Mouse (Mus musculus): ENCODE measurements at regions not wholly inside any gene's neighbourhood (a gene's known extent, or its start where the extent isn't known, plus 50 kb on each side); places are given as distances from the start of the nearest gene placed in this dataset.

DNA sequence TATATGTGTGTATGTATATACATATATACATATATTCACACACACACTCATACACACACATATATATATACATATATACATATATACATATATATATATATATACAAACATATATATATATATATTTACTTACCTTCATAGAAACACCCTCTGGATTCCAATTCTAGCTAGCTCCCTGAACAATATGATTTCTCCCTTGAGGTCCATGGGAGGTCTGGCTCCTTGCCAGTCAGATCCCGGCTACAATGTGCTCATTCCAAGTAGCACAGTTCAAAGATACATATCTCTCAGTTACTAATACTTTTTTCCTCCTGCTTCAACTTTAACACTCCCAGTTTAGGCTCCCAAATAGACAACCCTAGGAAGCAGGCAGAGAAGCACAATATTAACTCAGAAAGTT, 624.8 kb upstream of the Gm19410 start:
- Histone ChIP-seq H3K4me3 (ENCODE audit: low read depth, low read length) (no peak overlapping the region), H3K9ac (ENCODE audit: low read length) (no peak overlapping the region), H3K36me3 (ENCODE audit: control insufficient read depth, insufficient read depth, low read length) (no peaks in the 10 kb centered on the region), H3K4me2 (no peak overlapping the region), H3K4me1 (ENCODE audit: control insufficient read depth, insufficient read depth, low read length) (no peaks in the 10 kb centered on the region), H3K9me3 (ENCODE audit: control insufficient read depth, low read length) (no peaks in the 10 kb centered on the region), H3K27ac (ENCODE audit: low read depth, low read length) (no peak overlapping the region), H3K27me3 (ENCODE audit: control insufficient read depth, insufficient read depth, low read length) (no peaks in the 10 kb centered on the region)
- DNase-seq (ENCODE audit: low spot score, missing footprints): no peak
- ATAC-seq (ENCODE audit: low FRiP score): no peak
- WGBS: 93% methylated on average over 1 of the region's 1 CpGs

DNA sequence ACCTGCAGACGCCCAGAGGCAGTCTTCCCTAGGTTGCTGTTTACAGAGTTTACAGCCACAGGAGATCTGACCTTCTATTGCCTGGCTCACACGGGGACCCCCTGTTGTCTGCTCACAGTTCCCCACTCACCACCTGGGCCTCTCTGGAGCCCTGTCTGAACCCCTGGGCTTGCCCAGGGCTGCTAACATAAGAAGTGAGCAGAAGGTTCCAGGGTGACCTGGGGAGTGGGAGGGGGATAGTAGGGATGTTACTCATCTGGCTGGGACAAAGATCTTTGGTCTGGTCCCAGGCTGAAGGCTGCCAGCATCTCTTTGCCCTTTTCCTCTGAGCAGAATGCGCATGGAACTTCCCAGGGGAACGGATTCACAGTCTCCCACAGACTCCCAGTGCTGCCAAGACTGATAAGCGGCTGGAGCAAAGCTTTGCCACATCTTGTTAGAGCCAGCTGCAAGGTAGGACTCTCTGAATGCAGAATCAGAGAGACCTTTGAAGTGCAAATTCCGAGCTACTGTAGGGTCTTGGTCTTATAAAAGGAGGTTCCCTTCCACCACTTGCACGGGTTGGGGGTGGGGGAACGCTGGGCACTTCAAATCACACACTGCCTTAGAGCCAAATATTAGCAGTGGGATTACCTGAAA, 622.5 kb upstream of the Gm19410 start:
- H3K9me3 ChIP-seq (ENCODE audit: control insufficient read depth, low read length): no peaks in the 10 kb centered on the region
- H3K9ac ChIP-seq (ENCODE audit: low read length): no peak overlapping the region
- WGBS: 33% methylated on average over 8 of the region's 8 CpGs
- no peak overlapping the region for H3K4me3 ChIP-seq (ENCODE audit: low read depth, low read length)
- no peaks in the 10 kb centered on the region for H3K36me3 ChIP-seq (ENCODE audit: control insufficient read depth, insufficient read depth, low read length)
- no peak for ATAC-seq (ENCODE audit: low FRiP score)
- H3K27me3 ChIP-seq (ENCODE audit: control insufficient read depth, insufficient read depth, low read length): no peaks in the 10 kb centered on the region
- no peaks in the 10 kb centered on the region for H3K4me1 ChIP-seq (ENCODE audit: control insufficient read depth, insufficient read depth, low read length)
- peak; percentile 59 for DNase-seq (ENCODE audit: low spot score, missing footprints)
- no peak overlapping the region for H3K4me2 ChIP-seq
- H3K27ac ChIP-seq (ENCODE audit: low read depth, low read length): no peak overlapping the region

DNA sequence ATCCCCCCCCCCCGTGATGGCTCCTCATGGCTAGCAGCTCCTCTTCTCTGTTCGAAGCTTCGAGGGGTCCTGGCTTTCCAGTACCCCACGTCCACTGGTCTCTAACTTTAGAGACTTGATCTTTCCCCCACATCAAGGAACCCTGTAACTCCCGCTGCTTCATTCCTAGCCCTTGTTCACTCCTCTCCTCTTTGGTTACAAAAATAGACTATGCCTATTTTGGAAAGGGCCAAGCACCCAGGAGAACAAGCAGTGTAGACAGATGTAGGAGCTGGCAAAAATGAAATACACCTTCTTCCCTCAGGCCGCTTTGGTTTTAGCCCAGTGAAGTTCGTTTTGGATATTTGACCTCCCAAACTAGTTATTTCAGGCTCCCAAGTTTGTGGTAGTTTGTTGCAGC, 621.9 kb upstream of the Gm19410 start:
- ATAC-seq (ENCODE audit: low FRiP score) (no peak), DNase-seq (ENCODE audit: low spot score, missing footprints) (peak; percentile 10)
- Histone ChIP-seq H3K4me1 (ENCODE audit: control insufficient read depth, insufficient read depth, low read length) (no peaks in the 10 kb centered on the region), H3K27ac (ENCODE audit: low read depth, low read length) (no peak overlapping the region), H3K9me3 (ENCODE audit: control insufficient read depth, low read length) (no peaks in the 10 kb centered on the region), H3K9ac (ENCODE audit: low read length) (no peak overlapping the region), H3K4me3 (ENCODE audit: low read depth, low read length) (no peak overlapping the region), H3K4me2 (no peak overlapping the region), H3K36me3 (ENCODE audit: control insufficient read depth, insufficient read depth, low read length) (no peaks in the 10 kb centered on the region), H3K27me3 (ENCODE audit: control insufficient read depth, insufficient read depth, low read length) (no peaks in the 10 kb centered on the region)
- 71% methylated on average over 7 of the region's 7 CpGs for WGBS

DNA sequence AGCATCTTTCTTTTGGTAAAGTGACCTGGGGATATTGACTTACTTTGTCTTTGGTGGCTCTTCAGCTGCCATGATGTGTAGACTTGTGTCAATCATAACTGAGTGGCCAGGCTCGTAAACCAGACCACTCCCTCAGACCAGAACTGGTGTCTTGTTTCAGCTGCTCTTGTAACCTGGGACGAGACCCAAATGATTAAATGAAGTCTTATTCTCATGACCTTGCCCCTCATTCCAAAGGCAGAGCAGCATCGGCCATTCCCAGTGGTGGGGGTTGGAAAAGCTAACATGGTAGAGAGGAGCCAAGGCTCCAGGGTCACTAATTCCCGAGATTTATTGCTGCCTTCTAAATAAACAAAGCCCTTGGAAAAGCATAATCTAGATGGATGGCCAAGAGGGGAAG, 621.2 kb upstream of the Gm19410 start:
- Histone ChIP-seq H3K9ac (ENCODE audit: low read length) (no peak overlapping the region), H3K27me3 (ENCODE audit: control insufficient read depth, insufficient read depth, low read length) (no peaks in the 10 kb centered on the region), H3K9me3 (ENCODE audit: control insufficient read depth, low read length) (no peaks in the 10 kb centered on the region), H3K36me3 (ENCODE audit: control insufficient read depth, insufficient read depth, low read length) (no peaks in the 10 kb centered on the region), H3K4me3 (ENCODE audit: low read depth, low read length) (no peak overlapping the region), H3K4me2 (no peak overlapping the region), H3K4me1 (ENCODE audit: control insufficient read depth, insufficient read depth, low read length) (no peaks in the 10 kb centered on the region), H3K27ac (ENCODE audit: low read depth, low read length) (no peak overlapping the region)
- 72% methylated on average over 4 of the region's 4 CpGs for WGBS
- peak; percentile 44 for DNase-seq (ENCODE audit: low spot score, missing footprints)
- ATAC-seq (ENCODE audit: low FRiP score): no peak

DNA sequence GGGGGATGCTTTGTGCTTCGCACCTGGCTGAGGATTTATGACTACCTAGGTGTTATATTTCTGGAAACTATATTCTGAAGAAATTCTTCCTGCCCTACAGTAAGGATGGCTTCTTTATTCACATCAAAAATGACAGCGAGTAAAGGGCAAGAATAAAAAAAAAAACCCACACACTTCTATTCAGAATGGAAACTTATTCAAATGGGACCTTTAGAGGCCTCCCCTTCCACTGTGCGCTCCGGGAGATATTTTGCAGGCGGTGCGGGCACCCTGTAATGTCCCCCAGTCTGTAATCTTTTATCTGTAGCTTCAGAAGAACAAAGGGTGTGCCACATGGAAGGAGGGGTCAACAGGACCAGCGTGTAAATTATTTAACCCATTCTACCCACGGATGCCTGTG, 618.1 kb upstream of the Gm19410 start:
- H3K27me3 ChIP-seq (ENCODE audit: control insufficient read depth, insufficient read depth, low read length): no peaks in the 10 kb centered on the region
- no peak overlapping the region for H3K27ac ChIP-seq (ENCODE audit: low read depth, low read length)
- 94% methylated on average over 8 of the region's 8 CpGs for WGBS
- H3K9me3 ChIP-seq (ENCODE audit: control insufficient read depth, low read length): no peaks in the 10 kb centered on the region
- no peaks in the 10 kb centered on the region for H3K36me3 ChIP-seq (ENCODE audit: control insufficient read depth, insufficient read depth, low read length)
- H3K4me1 ChIP-seq (ENCODE audit: control insufficient read depth, insufficient read depth, low read length): no peaks in the 10 kb centered on the region
- ATAC-seq (ENCODE audit: low FRiP score) (no peak), DNase-seq (ENCODE audit: low spot score, missing footprints) (no peak)
- no peak overlapping the region for H3K4me2 ChIP-seq
- no peak overlapping the region for H3K9ac ChIP-seq (ENCODE audit: low read length)
- H3K4me3 ChIP-seq (ENCODE audit: low read depth, low read length): no peak overlapping the region

DNA sequence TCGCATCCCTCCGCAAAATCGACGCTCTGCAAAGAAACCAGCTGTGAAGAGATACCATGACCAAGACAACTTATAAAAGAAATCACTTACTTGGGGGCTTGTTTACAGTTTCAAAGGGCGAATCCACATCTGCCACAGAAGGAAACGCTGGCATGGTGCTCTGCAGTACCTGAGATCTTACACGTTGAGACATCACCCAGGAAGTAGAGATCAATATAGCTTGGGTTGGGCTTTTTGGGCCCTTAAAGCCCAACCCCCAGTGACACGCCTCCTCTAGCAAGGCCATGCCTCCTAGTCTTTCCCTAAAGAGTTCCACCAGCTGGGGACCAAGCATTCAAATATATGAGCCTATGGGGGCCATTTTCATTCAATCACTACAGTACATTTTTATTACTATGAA, 617.6 kb upstream of the Gm19410 start:
- Histone ChIP-seq H3K4me3 (ENCODE audit: low read depth, low read length) (no peak overlapping the region), H3K4me1 (ENCODE audit: control insufficient read depth, insufficient read depth, low read length) (no peaks in the 10 kb centered on the region), H3K4me2 (no peak overlapping the region), H3K9ac (ENCODE audit: low read length) (no peak overlapping the region), H3K27ac (ENCODE audit: low read depth, low read length) (no peak overlapping the region), H3K9me3 (ENCODE audit: control insufficient read depth, low read length) (no peaks in the 10 kb centered on the region), H3K27me3 (ENCODE audit: control insufficient read depth, insufficient read depth, low read length) (no peaks in the 10 kb centered on the region), H3K36me3 (ENCODE audit: control insufficient read depth, insufficient read depth, low read length) (no peaks in the 10 kb centered on the region)
- 94% methylated on average over 8 of the region's 8 CpGs for WGBS
- peak; percentile 39 for DNase-seq (ENCODE audit: low spot score, missing footprints)
- ATAC-seq (ENCODE audit: low FRiP score): no peak

DNA sequence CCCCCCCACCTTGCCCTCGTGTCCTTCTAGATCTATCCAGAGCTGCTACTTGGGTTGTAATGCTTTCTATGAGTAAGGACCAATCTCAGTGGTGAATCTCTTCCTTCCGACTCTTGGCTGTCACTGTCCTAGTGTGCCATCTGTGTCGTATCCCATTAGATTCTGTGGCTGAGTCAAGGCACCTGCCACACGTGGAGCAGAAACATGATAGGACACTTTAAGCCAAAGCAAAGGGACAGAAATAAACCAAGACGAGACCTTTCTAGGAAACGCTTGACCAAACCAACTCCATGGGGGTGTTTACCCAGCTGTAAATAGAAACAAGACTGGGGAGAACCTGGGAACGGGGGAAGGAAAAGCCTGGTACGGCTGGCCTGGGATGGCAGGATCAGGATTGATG, 613.0 kb upstream of the Gm19410 start:
- H3K4me2 ChIP-seq: no peak overlapping the region
- H3K9ac ChIP-seq (ENCODE audit: low read length): no peak overlapping the region
- DNase-seq (ENCODE audit: low spot score, missing footprints) (peak; percentile 31), ATAC-seq (ENCODE audit: low FRiP score) (no peak)
- no peak overlapping the region for H3K4me3 ChIP-seq (ENCODE audit: low read depth, low read length)
- H3K36me3 ChIP-seq (ENCODE audit: control insufficient read depth, insufficient read depth, low read length): no peaks in the 10 kb centered on the region
- H3K9me3 ChIP-seq (ENCODE audit: control insufficient read depth, low read length): no peaks in the 10 kb centered on the region
- H3K27ac ChIP-seq (ENCODE audit: low read depth, low read length): no peak overlapping the region
- WGBS: 83% methylated on average over 8 of the region's 8 CpGs
- no peaks in the 10 kb centered on the region for H3K27me3 ChIP-seq (ENCODE audit: control insufficient read depth, insufficient read depth, low read length)
- peaks cover 7% of the 10 kb centered on the region; the same call in 1 of the 2 replicates for H3K4me1 ChIP-seq (ENCODE audit: control insufficient read depth, insufficient read depth, low read length)

DNA sequence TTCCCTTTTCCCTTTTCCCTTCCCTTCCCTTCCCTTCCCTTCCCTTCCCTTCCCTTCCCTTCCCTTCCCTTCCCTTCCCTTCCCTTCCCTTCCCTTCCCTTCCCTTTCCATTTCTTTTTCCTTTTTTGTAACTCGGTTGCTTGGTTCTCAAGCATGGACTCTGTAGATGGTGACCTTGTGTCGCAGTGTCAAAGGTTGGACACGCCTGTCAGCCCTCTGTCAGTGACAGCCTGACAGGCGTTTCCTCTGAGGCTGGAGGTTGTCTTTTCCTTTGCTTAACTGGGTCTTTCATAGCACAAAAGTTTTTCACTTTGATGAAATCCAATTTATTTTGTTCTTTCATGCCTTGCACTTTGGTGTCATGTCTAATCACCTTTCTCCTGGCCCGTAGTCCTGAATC, 609.3 kb upstream of the Gm19410 start:
- H3K4me3 ChIP-seq (ENCODE audit: low read depth, low read length): no peak overlapping the region
- no peaks in the 10 kb centered on the region for H3K27me3 ChIP-seq (ENCODE audit: control insufficient read depth, insufficient read depth, low read length)
- no peak overlapping the region for H3K27ac ChIP-seq (ENCODE audit: low read depth, low read length)
- H3K4me1 ChIP-seq (ENCODE audit: control insufficient read depth, insufficient read depth, low read length): peaks cover 13% of the 10 kb centered on the region; the same call in 1 of the 2 replicates
- no peak overlapping the region for H3K4me2 ChIP-seq
- H3K36me3 ChIP-seq (ENCODE audit: control insufficient read depth, insufficient read depth, low read length): no peaks in the 10 kb centered on the region
- ATAC-seq (ENCODE audit: low FRiP score): peak; percentile 68; the same call in 1 of the 2 replicates
- DNase-seq (ENCODE audit: low spot score, missing footprints): peak; percentile 88
- WGBS: 19% methylated on average over 5 of the region's 5 CpGs
- no peak overlapping the region for H3K9ac ChIP-seq (ENCODE audit: low read length)
- H3K9me3 ChIP-seq (ENCODE audit: control insufficient read depth, low read length): no peaks in the 10 kb centered on the region

DNA sequence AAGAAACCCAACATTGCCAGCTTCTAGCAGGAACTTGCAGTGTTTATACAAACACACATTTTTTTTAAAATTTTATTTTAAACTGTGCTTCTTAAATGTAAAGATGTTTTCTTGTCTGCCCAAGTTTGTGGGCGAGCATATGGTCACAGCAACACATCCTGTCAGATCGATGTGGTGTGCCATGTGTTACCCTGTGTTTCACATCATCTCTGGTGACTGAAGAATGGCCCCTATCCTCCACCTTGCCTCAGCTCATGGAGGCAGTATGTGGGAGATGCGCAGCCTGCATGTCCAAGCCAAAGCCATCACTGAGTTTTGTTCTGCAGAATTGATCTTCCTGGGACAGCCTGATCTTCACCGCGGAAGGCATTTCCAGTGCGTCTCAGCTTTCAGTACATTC, 607.9 kb upstream of the Gm19410 start:
- no peak overlapping the region for H3K4me3 ChIP-seq (ENCODE audit: low read depth, low read length)
- no peak overlapping the region for H3K9ac ChIP-seq (ENCODE audit: low read length)
- ATAC-seq (ENCODE audit: low FRiP score) (no peak), DNase-seq (ENCODE audit: low spot score, missing footprints) (peak; percentile 81)
- no peak overlapping the region for H3K4me2 ChIP-seq
- 66% methylated on average over 6 of the region's 6 CpGs for WGBS
- H3K4me1 ChIP-seq (ENCODE audit: control insufficient read depth, insufficient read depth, low read length): peaks cover 13% of the 10 kb centered on the region; the same call in 1 of the 2 replicates
- H3K27ac ChIP-seq (ENCODE audit: low read depth, low read length): no peak overlapping the region
- no peaks in the 10 kb centered on the region for H3K27me3 ChIP-seq (ENCODE audit: control insufficient read depth, insufficient read depth, low read length)
- no peaks in the 10 kb centered on the region for H3K9me3 ChIP-seq (ENCODE audit: control insufficient read depth, low read length)
- H3K36me3 ChIP-seq (ENCODE audit: control insufficient read depth, insufficient read depth, low read length): no peaks in the 10 kb centered on the region

Measured in midbrain, embryonic 11.5 days (tissue).